Mouse (Mus musculus) liver, adult 2 months (tissue): ENCODE results near the gene Mettl7a3.
A peak's percentile ranks its signal among the peaks of the same experiment; 100 is the strongest.

ENCODE experiments used
- CTCF ChIP-seq: fragments of 200-500 bp; IDR thresholded peaks from 2 replicates; pipeline ENCODE4 v1.5.1; 2011; ENCODE audit warnings: low read depth, low read length, control low read depth
- POLR2A ChIP-seq: fragments of 200-500 bp; IDR thresholded peaks from 2 replicates; pipeline ENCODE4 v1.6.1; 2011; ENCODE audit warnings: low read length, control low read depth; ENCODE audit not compliant: insufficient read depth; ENCODE audit errors: extremely low read depth

GRCm38 (mm10) chr15:100321134-100321533, 13.6 kb upstream of the Mettl7a3 start:
- TF ChIP-seq POLR2A (no peak), CTCF (peak; percentile 91)
